Mouse (Mus musculus) A20 (cell line): ENCODE data around the gene Gm21721.
"Not testable (repeated sequence)": the region's sequence is repeated elsewhere in the genome, so short reads cannot be mapped to it uniquely, and the experiment has no call there.

Source experiments
- DNase-seq: peaks from one replicate; pipeline ENCODE4 v3.0.0-alpha.2; 2011; ENCODE audit warnings: low read depth, low spot score

Gm21721 gene

DNA sequence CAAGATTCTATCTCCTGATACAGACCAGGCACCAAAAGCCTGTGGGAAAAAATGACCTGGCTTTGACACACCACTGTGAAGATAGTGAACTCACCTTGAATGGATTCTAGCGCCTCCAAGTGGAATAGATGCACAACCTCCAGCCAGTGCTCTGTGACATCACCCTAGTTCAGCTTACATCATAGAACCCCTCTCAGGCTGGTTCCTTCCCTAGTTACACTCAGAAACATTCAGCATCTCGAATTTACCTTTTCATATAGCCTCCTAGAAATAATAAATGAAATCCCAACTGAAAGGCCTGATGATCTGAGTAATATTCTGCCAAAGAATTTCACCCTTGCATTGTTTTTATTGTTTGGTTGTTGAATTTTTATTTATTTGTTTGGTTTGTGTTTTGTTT, at the start of gene Gm21721:
TSS of gene Gm21721 (minus strand) at position 101 of the 400 bp plus-strand sequence.
- DNase-seq, result not testable (repeated sequence)
